ENCODE assay signal across 12 mouse cellular contexts in genomic region chr10:52703688-52704087, GRCm38 (mm10). TPM values are rescaled to one million over a fixed set of nuclear protein-coding genes. Genes with fewer than 3 reads are reported as not detected.
DNase-seq lines count a peak whose midpoint lies in the region; ATAC-seq and TF ChIP-seq lines count a peak whose summit lies in the region.
"Had no signal": no experiment of that assay in that cellular context is flagged by ENCODE, and none has a peak within 500 bp of the region (broad histone marks: within the 10 kb centered on the region; RNA-seq: fewer than 3 reads in every experiment).

No protein-coding gene starts in this region.

- no peak for TF ChIP-seq POLR2A in cortical plate, adult 2 months (IDR thresholded peaks at IDR 0.05; ENCODE audit: extremely low read depth, insufficient read depth, low read length)

- H3K27me3 ChIP-seq in heart, postnatal 0 days (ENCODE audit: control insufficient read depth, insufficient read depth, low read length) = no peaks in the 10 kb centered on the region
- no peaks in the 10 kb centered on the region for H3K27me3 ChIP-seq in forebrain, embryonic 16.5 days (replicated peaks; ENCODE audit: control insufficient read depth, insufficient read depth, low read length)
- H3K27me3 ChIP-seq in midbrain, embryonic 12.5 days = no peaks in the 10 kb centered on the region

- no peak for ATAC-seq in heart, postnatal 0 days (ENCODE audit: insufficient read depth, low read depth)
- peak; percentile 1; the same call in 1 of the 2 replicates for ATAC-seq in forebrain, embryonic 16.5 days
- ATAC-seq in midbrain, embryonic 12.5 days (ENCODE audit: low FRiP score, low read depth) = no peak

- H3K36me3 ChIP-seq in heart, postnatal 0 days (replicated peaks; ENCODE audit: control insufficient read depth, insufficient read depth, low read length) = no peaks in the 10 kb centered on the region
- no peaks in the 10 kb centered on the region for H3K36me3 ChIP-seq in forebrain, embryonic 16.5 days (ENCODE audit: control insufficient read depth, insufficient read depth)
- H3K36me3 ChIP-seq in midbrain, embryonic 12.5 days = no peaks in the 10 kb centered on the region

- no peak for DNase-seq in heart, postnatal 0 days (ENCODE audit: low spot score)
- no peak for DNase-seq in heart, adult 8-10 months (ENCODE audit: low spot score)
- no peak for DNase-seq in adrenal gland, adult (ENCODE audit: inconsistent age in 2 of 2, low spot score in 1 of 2)
- DNase-seq in cerebellum, postnatal 4 days (ENCODE audit: low spot score in 2 of 2) = no peak
- no peak for DNase-seq in ovary, adult 18-20 months (ENCODE audit: low spot score)
- DNase-seq: cerebellum, adult 11 months; thymus, postnatal 4 days had no signal

- H3K4me3 ChIP-seq in heart, postnatal 0 days (ENCODE audit: low read depth, low read length) = peak overlapping the region; percentile 51; the same call in 1 of the 2 replicates
- H3K4me3 ChIP-seq in cortical plate, adult 2 months (ENCODE audit: insufficient read depth, low read length) = peak overlapping the region; percentile 37; the same call in 1 of the 2 replicates
- peak overlapping the region; percentile 54 for H3K4me3 ChIP-seq in forebrain, embryonic 16.5 days (replicated peaks; ENCODE audit: low read length)
- H3K4me3 ChIP-seq in midbrain, embryonic 12.5 days = no peak overlapping the region; the same call in 1 of the 2 replicates
- H3K4me3 ChIP-seq: myocyte had no signal

- TF ChIP-seq CTCF in heart, postnatal 0 days (IDR thresholded peaks at IDR 0.05; ENCODE audit: low read depth) = no peak
- no peak for TF ChIP-seq CTCF in cortical plate, adult 2 months (IDR thresholded peaks at IDR 0.05; ENCODE audit: extremely low read depth, insufficient read depth, low read length)

- H3K27ac ChIP-seq in heart, postnatal 0 days (ENCODE audit: low read depth) = no peak overlapping the region
- no peak overlapping the region for H3K27ac ChIP-seq in cortical plate, adult 2 months (ENCODE audit: insufficient read depth, low read length)
- peak overlapping the region; percentile 93 for H3K27ac ChIP-seq in forebrain, embryonic 16.5 days (ENCODE audit: low read length)
- H3K27ac ChIP-seq in midbrain, embryonic 12.5 days (replicated peaks) = peak overlapping the region; percentile 72

- no peaks in the 10 kb centered on the region for H3K9me3 ChIP-seq in heart, postnatal 0 days (replicated peaks; ENCODE audit: control insufficient read depth, low read length)
- H3K9me3 ChIP-seq in forebrain, embryonic 16.5 days (ENCODE audit: control insufficient read depth, low read length) = no peaks in the 10 kb centered on the region
- no peaks in the 10 kb centered on the region for H3K9me3 ChIP-seq in midbrain, embryonic 12.5 days

- H3K4me2 ChIP-seq in heart, postnatal 0 days (ENCODE audit: low read depth, low read length) = peak overlapping the region; percentile 92
- H3K4me2 ChIP-seq in forebrain, embryonic 16.5 days (ENCODE audit: low read length) = peak overlapping the region; percentile 85
- H3K4me2 ChIP-seq in midbrain, embryonic 12.5 days (replicated peaks) = peak overlapping the region; percentile 79

- TF ChIP-seq EP300 in heart, postnatal 0 days (IDR thresholded peaks at IDR 0.05; ENCODE audit: low read depth) = no peak

- no peaks in the 10 kb centered on the region for H3K4me1 ChIP-seq in heart, postnatal 0 days (ENCODE audit: control insufficient read depth, insufficient read depth)
- H3K4me1 ChIP-seq in cortical plate, adult 2 months (ENCODE audit: control insufficient read depth, insufficient read depth, low read length) = peaks cover 4% of the 10 kb centered on the region
- peaks cover 21% of the 10 kb centered on the region for H3K4me1 ChIP-seq in forebrain, embryonic 16.5 days (replicated peaks; ENCODE audit: control insufficient read depth, insufficient read depth, low read length)
- peaks cover 24% of the 10 kb centered on the region for H3K4me1 ChIP-seq in midbrain, embryonic 12.5 days

- H3K9ac ChIP-seq in heart, postnatal 0 days (replicated peaks; ENCODE audit: low read depth, low read length) = no peak overlapping the region
- H3K9ac ChIP-seq in forebrain, embryonic 16.5 days (replicated peaks; ENCODE audit: low read depth, low read length) = peak overlapping the region; percentile 90
- no peak overlapping the region for H3K9ac ChIP-seq in midbrain, embryonic 12.5 days (replicated peaks)

RNA-seq across cellular contexts. Expression of gene Slc35f1, which starts 13.4 kb away (rescaled TPM):
- 1.7 and 3.1 TPM in 2 replicates for total RNA-seq in heart, postnatal 0 days (2014; rRNA removed; ENCODE audit: low replicate concordance)
- polyA plus RNA-seq in heart, postnatal 0 days (2015; fragmentation: Nextera tagmentation; extraction: Ambion mirVana) = 0.48 and 0.57 TPM in 2 replicates
- total RNA-seq in heart, adult 8-10 months (2022) = under 1 TPM; 0.66 to 0.88 (median 0.74) TPM
- 24.9 and 26.0 TPM in 2 replicates for polyA plus RNA-seq in cortical plate, adult 2 months (2012; rRNA removed)
- polyA plus RNA-seq in forebrain, embryonic 16.5 days (2015; fragmentation: Nextera tagmentation; extraction: Ambion mirVana) = 44.9 and 46.2 TPM in 2 replicates
- polyA plus RNA-seq in midbrain, embryonic 12.5 days (2016; fragmentation: Nextera tagmentation; extraction: Ambion mirVana) = 24.8 and 30.3 TPM in 2 replicates
- total RNA-seq: liver, adult 2 months had no signal
- polyA plus RNA-seq: liver, adult 2 months; myocyte had no signal

Comparison
In these comparisons a context has a peak if more than half of its experiments do, and no peak if none do; other contexts are left out.
1. H3K27ac ChIP-seq: peak in forebrain, embryonic 16.5 days (single experiment) and midbrain, embryonic 12.5 days (single experiment); none in heart, postnatal 0 days (single experiment) and cortical plate, adult 2 months (single experiment).
2. RNA of gene Slc35f1, which starts 13.4 kb away (polyA plus RNA-seq): 44.9 to 46.2 TPM in forebrain, embryonic 16.5 days, 24.9 to 26.0 TPM in cortical plate, adult 2 months and 24.8 to 30.3 TPM in midbrain, embryonic 12.5 days; 0.48 to 0.57 TPM in heart, postnatal 0 days; every median in the first group is over 10 times any median in the second.
3. Peak in every context shown above with its lines, with median percentiles within 50 percentile points of each other: H3K4me2 ChIP-seq.